Mouse (Mus musculus) cortical plate, adult 2 months (tissue): Measurements from ENCODE around the gene 9230104L09Rik. TPM values are rescaled to one million over a fixed set of nuclear protein-coding genes. Genes with fewer than 3 reads are reported as not detected.

Experiments used
- H3K27ac ChIP-seq: fragments of 200-500 bp; 2 replicates; pipeline ENCODE4 v1.5.1; 2012; ENCODE audit warnings: low read length, control low read depth, inconsistent platforms; ENCODE audit not compliant: insufficient read depth
- H3K4me1 ChIP-seq: fragments of 200-500 bp; 2 replicates; pipeline ENCODE4 v1.6.1; 2011; ENCODE audit warnings: low read length; ENCODE audit not compliant: control insufficient read depth, insufficient read depth
- H3K4me3 ChIP-seq: fragments of 200-500 bp; 2 replicates; pipeline ENCODE4 v1.5.1; 2011; ENCODE audit warnings: mild to moderate bottlenecking, low read length, control low read depth; ENCODE audit not compliant: insufficient read depth
- CTCF ChIP-seq: fragments of 200-500 bp; IDR thresholded peaks from 2 replicates; pipeline ENCODE4 v1.5.1; 2011; ENCODE audit warnings: mild to moderate bottlenecking, control low read depth, low read length; ENCODE audit not compliant: insufficient read depth; ENCODE audit errors: extremely low read depth
- POLR2A ChIP-seq: fragments of 200-500 bp; IDR thresholded peaks from 2 replicates; pipeline ENCODE4 v1.6.1; 2011; ENCODE audit warnings: mild to moderate bottlenecking, low read length, control low read depth; ENCODE audit not compliant: insufficient read depth; ENCODE audit errors: extremely low read depth
- polyA plus RNA-seq: library from polyadenylated mRNA; depleted of rRNA; stranded (reverse); fragments of >200 nt; gene quantifications from 2 replicates; pipeline ENCODE4 v1.2.3, GENCODE M21; 2012; rRNA removed

9230104L09Rik gene
- polyA plus RNA-seq, 1 experiment: not detected

- TF ChIP-seq POLR2A (no peak), CTCF (no peak)
- no peaks in the 10 kb centered on the region for H3K4me1 ChIP-seq
These were observed 66.4 kb downstream of the 9230104L09Rik start, which contains the start of gene Cst8 for GRCm38 (mm10) chr2:148798485-148798884. Gene Cst8 (plus strand): TSS chr2:148798785.

More at GRCm38 (mm10) chr2:148798485-148798884, 66.4 kb downstream of the 9230104L09Rik start, which contains the start of gene Cst8:
- no peak within 1 kb of the TSS for H3K27ac ChIP-seq
- H3K4me3 ChIP-seq: no peak within 1 kb of the TSS

Other genes with a start within 250 kb of the 9230104L09Rik start
- 22.1 and 22.9 TPM in 2 replicates for gene Nxt1, start 192.4 kb downstream of the 9230104L09Rik start, polyA plus RNA-seq
- gene Gzf1, start 184.0 kb downstream of the 9230104L09Rik start, polyA plus RNA-seq: 17.5 and 17.6 TPM in 2 replicates
- 219 and 222 TPM in 2 replicates for gene Napb, start 132.6 kb downstream of the 9230104L09Rik start, polyA plus RNA-seq
- gene Cstl1, start 114.7 kb downstream of the 9230104L09Rik start, polyA plus RNA-seq: 0.40 and 0.70 TPM in 2 replicates
- gene Cst11, start 93.5 kb downstream of the 9230104L09Rik start, polyA plus RNA-seq: not detected in 2 replicates
- gene 8030411F24Rik, start 83.0 kb downstream of the 9230104L09Rik start, polyA plus RNA-seq: not detected in 2 replicates
- gene Cst12, start 75.7 kb downstream of the 9230104L09Rik start, polyA plus RNA-seq: not detected in 2 replicates
- not detected in 2 replicates for gene Cst8, start 66.3 kb downstream of the 9230104L09Rik start, polyA plus RNA-seq
- not detected in 2 replicates for gene Cst13, start 45.0 kb downstream of the 9230104L09Rik start, polyA plus RNA-seq
- not detected in 2 replicates for gene Cst9, start 29.9 kb downstream of the 9230104L09Rik start, polyA plus RNA-seq
- gene Cst3, start 10.7 kb upstream of the 9230104L09Rik start, polyA plus RNA-seq: 4,891 and 5,493 TPM in 2 replicates
- gene Gm1330, start 138.2 kb upstream of the 9230104L09Rik start, polyA plus RNA-seq: not detected in 2 replicates
- gene Gm10750, start 152.2 kb upstream of the 9230104L09Rik start, polyA plus RNA-seq: not detected in 2 replicates